Mouse (Mus musculus) C3H10T1/2 (cell line): ENCODE results near the gene Scimp. TPM values are rescaled to one million over a fixed set of nuclear protein-coding genes. Genes with fewer than 3 reads are reported as not detected.

Source experiments
- polyA plus RNA-seq, 2 experiments: library from polyadenylated mRNA; unstranded; fragments of >200 nt; fragmentation: generic; extraction: Trizol; gene quantifications; one replicate each; pipeline ENCODE4 v1.2.1; 2012; ENCODE audit warnings: missing spikeins in 2 of 2

Scimp gene
- not detected for polyA plus RNA-seq

DNA sequence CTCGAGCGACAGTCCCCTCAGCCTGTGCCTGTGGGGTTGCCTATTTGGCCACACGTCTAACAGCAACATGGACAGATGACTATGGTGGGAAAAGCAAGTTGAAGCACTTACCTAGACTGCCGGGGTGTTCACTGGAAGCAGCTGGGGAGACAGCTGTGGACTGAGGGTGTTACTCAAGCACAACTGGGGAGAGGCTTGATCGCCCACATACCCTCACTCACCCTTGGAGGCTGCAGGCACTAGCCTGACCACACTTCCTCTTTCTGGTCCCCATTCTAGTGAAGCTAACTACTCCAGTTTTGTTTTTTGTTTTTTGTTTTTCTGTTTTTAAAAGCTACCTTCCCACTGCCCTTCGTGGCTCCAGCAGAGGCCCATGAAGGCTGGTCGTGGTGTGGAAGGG lies at the start of gene Scimp:
TSS of gene Scimp (minus strand) at position 222 of the 400 bp plus-strand sequence.

DNA sequence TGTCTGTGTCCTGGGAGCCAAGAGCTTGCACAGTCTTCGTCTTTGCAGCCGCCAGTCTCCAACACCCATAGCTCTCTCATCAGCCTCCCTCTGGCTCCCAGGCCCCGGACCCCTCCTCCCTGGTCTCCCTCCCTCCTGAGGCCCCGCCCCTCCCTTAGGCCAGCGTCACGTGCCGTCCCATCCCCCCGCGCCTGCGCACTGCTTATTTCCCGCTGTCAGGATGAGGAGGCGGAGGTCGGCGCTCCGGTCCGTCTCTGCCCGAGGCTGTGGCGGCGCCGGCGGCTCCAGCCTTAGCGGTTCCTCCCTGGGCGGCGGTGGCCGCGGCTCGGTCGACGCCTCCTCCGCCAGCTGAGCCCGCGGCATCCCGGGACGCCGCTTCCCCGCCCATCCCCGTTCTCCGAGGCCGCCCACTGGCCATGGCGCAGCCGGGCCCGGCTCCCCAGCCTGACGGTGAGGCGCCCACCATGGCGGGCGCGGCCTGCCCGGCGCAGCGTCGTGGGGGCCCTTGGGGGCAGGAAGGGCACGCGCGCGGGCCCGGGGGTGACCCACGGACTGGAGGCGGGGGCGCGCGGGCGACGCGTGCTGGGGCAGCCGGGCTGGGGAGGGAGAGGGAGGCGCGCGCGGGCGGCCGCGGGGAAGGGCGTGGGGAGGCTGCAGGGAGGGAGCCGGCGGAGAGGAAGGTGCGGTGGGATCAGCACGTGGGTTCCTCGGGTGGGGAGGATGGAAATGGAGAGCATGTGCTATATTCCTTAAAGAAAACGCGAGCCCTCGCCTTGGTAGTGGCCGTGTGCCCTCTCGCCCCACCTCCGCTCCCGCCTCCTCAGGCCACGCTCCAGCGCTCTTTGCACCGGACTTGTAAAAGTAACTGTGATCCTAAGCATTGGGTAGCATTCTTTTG lies 32.4 kb upstream of the Scimp start, which contains the start of gene Rabep1:
TSS of gene Rabep1 (plus strand) at position 220 of the 898 bp plus-strand sequence.

DNA sequence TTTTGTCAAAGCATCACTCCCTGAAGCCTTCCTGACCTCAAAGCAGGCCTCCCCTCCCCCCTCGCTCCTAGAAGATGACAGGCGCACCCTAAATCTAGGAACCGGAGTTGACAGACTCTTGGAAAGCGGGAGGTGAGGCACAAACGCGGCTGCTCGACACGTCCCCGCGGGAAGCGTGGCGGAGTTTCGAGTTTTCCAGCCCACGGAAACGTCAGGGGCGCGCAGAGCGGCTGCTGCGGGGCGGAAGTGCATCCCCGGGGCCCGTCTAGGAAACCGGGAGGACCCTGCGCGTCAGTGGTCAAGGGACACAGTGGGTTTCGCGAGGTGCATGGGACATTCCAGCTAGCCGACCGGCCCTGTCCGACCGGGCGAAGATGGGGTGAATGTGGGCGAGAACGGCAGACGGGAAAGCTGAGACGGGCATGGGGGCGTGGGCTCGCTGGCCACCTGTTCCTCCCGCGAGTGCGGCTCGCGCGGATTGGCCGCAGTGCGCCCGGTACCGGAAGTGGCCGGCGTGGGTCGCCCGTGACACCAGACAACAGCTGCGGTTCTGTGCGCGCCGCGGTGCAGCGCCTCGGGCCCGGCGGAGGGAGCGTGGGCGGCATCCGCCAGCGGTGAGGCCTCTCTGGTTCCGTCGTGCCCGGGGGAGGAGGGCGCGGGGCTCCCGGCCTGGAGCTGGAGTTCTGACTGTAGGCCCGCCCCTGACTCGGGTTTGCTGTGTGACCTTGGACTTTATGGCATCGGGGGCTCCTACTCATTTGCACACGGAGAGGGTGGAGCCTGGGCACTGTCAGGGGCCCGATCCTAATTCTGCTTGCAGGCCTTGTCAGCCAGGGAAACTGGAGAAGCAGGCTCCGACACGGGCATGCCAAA lies 48.2 kb downstream of the Scimp start, which contains the start of gene Zfp3:
TSS of gene Zfp3 (plus strand) at position 274 of the 873 bp plus-strand sequence.

Other genes starting within 250 kb of the Scimp start
- 10 to 100 TPM; 12.7 to 36.0 TPM for gene Mink1, start 249.7 kb downstream of the Scimp start, polyA plus RNA-seq
- gene 4930544D05Rik, start 196.7 kb downstream of the Scimp start, polyA plus RNA-seq, result not detected
- not detected for gene Chrne, start 193.4 kb downstream of the Scimp start, polyA plus RNA-seq
- gene Gp1ba, start 173.5 kb downstream of the Scimp start, polyA plus RNA-seq, result under 1 TPM; 0.05 to 0.72 TPM
- gene Rnf167, start 165.4 kb downstream of the Scimp start, polyA plus RNA-seq, result 10 to 100 TPM; 10.2 to 50.0 TPM
- gene Slc25a11, start 165.1 kb downstream of the Scimp start, polyA plus RNA-seq, result 100 to 1,000 TPM; 104 to 176 TPM
- gene Pfn1, start 157.9 kb downstream of the Scimp start, polyA plus RNA-seq, result 1,000 to 10,000 TPM; 2,430 to 5,299 TPM
- 100 to 1,000 TPM in 1 of 2 experiments, 10 to 100 TPM in 1; 53.8 to 231 TPM for gene Eno3, start 155.4 kb downstream of the Scimp start, polyA plus RNA-seq
- 10 to 100 TPM; 22.6 to 90.3 TPM for gene Spag7, start 143.2 kb downstream of the Scimp start, polyA plus RNA-seq
- gene Camta2, start 124.5 kb downstream of the Scimp start, polyA plus RNA-seq, result 10 to 100 TPM in 1 of 2 experiments, 1 to 10 TPM in 1; 5.0 to 21.0 TPM
- 1 to 10 TPM; 1.7 to 8.8 TPM for gene Inca1, start 112.4 kb downstream of the Scimp start, polyA plus RNA-seq
- 10 to 100 TPM; 64.8 to 73.5 TPM for gene Kif1c, start 112.0 kb downstream of the Scimp start, polyA plus RNA-seq
- 1 to 10 TPM in 1 of 2 experiments, under 1 TPM in 1; 0.25 to 1.1 TPM for gene Zfp3, start 48.4 kb downstream of the Scimp start, polyA plus RNA-seq
- 1 to 10 TPM; 2.9 to 8.3 TPM for gene Rabep1, start 32.2 kb upstream of the Scimp start, polyA plus RNA-seq
- gene Nup88, start 157.4 kb upstream of the Scimp start, polyA plus RNA-seq, result 10 to 100 TPM in 1 of 2 experiments, 1 to 10 TPM in 1; 8.3 to 32.1 TPM
- 10 to 100 TPM; 41.2 to 43.5 TPM for gene Rpain, start 157.6 kb upstream of the Scimp start, polyA plus RNA-seq
- gene C1qbp, start 170.4 kb upstream of the Scimp start, polyA plus RNA-seq, result 100 to 1,000 TPM; 122 to 344 TPM
- gene Dhx33, start 191.9 kb upstream of the Scimp start, polyA plus RNA-seq, result 1 to 10 TPM; 1.3 to 8.3 TPM
- 10 to 100 TPM in 1 of 2 experiments, 1 to 10 TPM in 1; 1.2 to 11.2 TPM for gene Mis12, start 207.0 kb upstream of the Scimp start, polyA plus RNA-seq
- 10 to 100 TPM; 41.0 to 45.9 TPM for gene Derl2, start 207.3 kb upstream of the Scimp start, polyA plus RNA-seq
- under 1 TPM in 1 of 2 experiments, not detected in 1; 0.07 TPM for gene 6330403K07Rik, start 220.9 kb upstream of the Scimp start, polyA plus RNA-seq